Comparison of ENCODE assay signal across 16 mouse cellular contexts in the genomic region with DNA sequence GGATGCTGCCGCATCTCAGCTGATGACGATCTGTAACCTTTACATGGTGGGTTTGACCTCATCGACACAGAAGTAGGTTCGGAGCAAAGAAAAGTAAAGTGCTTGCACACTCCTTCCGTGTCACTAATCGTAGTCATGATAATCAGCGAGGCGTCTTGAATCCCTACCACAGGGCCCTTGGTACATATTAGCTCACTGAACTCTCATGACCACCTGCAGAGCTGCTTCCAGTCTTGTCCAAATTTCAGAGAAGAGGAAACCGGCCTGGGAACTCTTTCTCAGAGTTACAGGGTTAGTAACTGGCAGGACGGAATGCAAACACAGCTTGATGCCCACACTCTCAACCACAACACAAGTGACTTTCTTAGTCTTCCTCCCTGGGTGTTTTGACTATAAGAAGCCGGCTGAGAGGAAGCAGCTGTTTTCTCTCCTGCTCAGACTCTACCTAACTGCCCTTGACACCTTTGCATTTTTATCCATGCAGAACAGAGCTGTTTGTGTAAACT.
DNase-seq lines count a peak whose midpoint lies in the region; TF ChIP-seq lines count a peak whose summit lies in the region.
"Had no signal": no experiment of that assay in that cellular context is flagged by ENCODE, and none has a peak within 500 bp of the region (broad histone marks: within the 10 kb centered on the region; RNA-seq: fewer than 3 reads in every experiment).

No protein-coding gene starts in this region.

- no peaks in the 10 kb centered on the region for H3K36me3 ChIP-seq in small intestine, adult 2 months (ENCODE audit: control insufficient read depth, insufficient read depth, low read length)
- H3K36me3 ChIP-seq: hindbrain, embryonic 15.5 days; neural tube, embryonic 13.5 days had no signal

- no peak for TF ChIP-seq CTCF in bone marrow, adult 2 months (IDR thresholded peaks at IDR 0.05; ENCODE audit: control insufficient read depth, insufficient read depth, low read length)
- TF ChIP-seq CTCF in small intestine, adult 2 months (IDR thresholded peaks at IDR 0.05; ENCODE audit: extremely low read depth, insufficient read length, insufficient replicate concordance, low read depth, low read length): no peak

- no peaks in the 10 kb centered on the region for H3K27me3 ChIP-seq in small intestine, adult 2 months (ENCODE audit: control insufficient read depth, insufficient read depth, low read length)
- H3K27me3 ChIP-seq: forebrain, embryonic 13.5 days; hindbrain, embryonic 15.5 days had no signal

- DNase-seq in spleen, postnatal 36 days (ENCODE audit: low spot score in 2 of 2): peak; percentile 70 to 76
- no peak for DNase-seq in spleen, postnatal 14 days (ENCODE audit: low spot score in 2 of 2)
- DNase-seq in adrenal gland, adult 2 months: no peak
- DNase-seq in kidney, postnatal 25 days: no peak
- DNase-seq in testis, postnatal 14 days (ENCODE audit: low spot score): no peak
- DNase-seq: adrenal gland, adult 8-10 months; cerebellum, adult 8-10 months; embryo, embryonic 11 days; kidney, adult 9 months; lung, adult 18-20 months had no signal

- H3K27ac ChIP-seq in bone marrow, adult 2 months (ENCODE audit: control insufficient read depth, insufficient read depth, low read depth, low read length, poor library complexity): peak overlapping the region; percentile 91
- H3K27ac ChIP-seq in small intestine, adult 2 months (ENCODE audit: insufficient read depth, low read depth, low read length): 0 out of 2 replicates have a peak overlapping the region, but pooled peaks have one; percentile 4
- H3K27ac ChIP-seq: forebrain, embryonic 13.5 days; hindbrain, embryonic 15.5 days; neural tube, embryonic 13.5 days had no signal

- no peak for TF ChIP-seq POLR2A in bone marrow, adult 2 months (IDR thresholded peaks at IDR 0.05; ENCODE audit: borderline replicate concordance, control insufficient read depth, low read depth, low read length)
- no peak for TF ChIP-seq POLR2A in small intestine, adult 2 months (IDR thresholded peaks at IDR 0.05; ENCODE audit: low read depth, low read length)

- peaks cover 3% of the 10 kb centered on the region; the same call in 1 of the 2 replicates for H3K4me1 ChIP-seq in bone marrow, adult 2 months (ENCODE audit: control insufficient read depth, insufficient read depth, low read length)
- no peaks in the 10 kb centered on the region for H3K4me1 ChIP-seq in small intestine, adult 2 months (ENCODE audit: control insufficient read depth, insufficient read depth, insufficient read length, low read length)

- WGBS in bone marrow, adult 2 months: 55% methylated on average over 11 of the region's 11 CpGs
- 79% methylated on average over 11 of the region's 11 CpGs for WGBS in small intestine, adult 2 months

- H3K4me3 ChIP-seq in bone marrow, adult 2 months (replicated peaks; ENCODE audit: control insufficient read depth, low read depth, low read length): no peak overlapping the region
- no peak overlapping the region for H3K4me3 ChIP-seq in small intestine, adult 2 months (ENCODE audit: low read depth, low read length)
- H3K4me3 ChIP-seq: forebrain, embryonic 13.5 days; hindbrain, embryonic 15.5 days; megakaryocyte, embryonic 14.5 days; neural tube, embryonic 13.5 days had no signal

Comparison
In these comparisons a context has a peak if more than half of its experiments do, and no peak if none do; other contexts are left out.
1. DNase-seq: peak in spleen, postnatal 36 days (2 of 2); none in spleen, postnatal 14 days (0 of 2), adrenal gland, adult 2 months (single experiment), kidney, postnatal 25 days (0 of 2) and testis, postnatal 14 days (single experiment).